Mouse (Mus musculus): Measurements from ENCODE around the gene Aoc1. TPM values are rescaled to one million over a fixed set of nuclear protein-coding genes. Genes with fewer than 3 reads are reported as not detected.

The Aoc1 gene
- polyA plus RNA-seq, 1 experiment: 11.7 TPM

GRCm38 (mm10) chr6:48913587-48913986 is 40.9 kb downstream of the Aoc1 start:
- no peak for DNase-seq

GRCm38 (mm10) chr6:48929595-48929994 is 56.9 kb downstream of the Aoc1 start, which contains the start of gene 1600015I10Rik:
TSS of gene 1600015I10Rik (plus strand) at chr6:48929895.
- Histone ChIP-seq H3K27me3 (ENCODE audit: control insufficient read depth, insufficient read depth, low read length) (no peaks in the 10 kb centered on the region), H3K36me3 (ENCODE audit: control insufficient read depth, insufficient read depth, low read length) (no peaks in the 10 kb centered on the region), H3K27ac (ENCODE audit: control insufficient read depth, insufficient read depth, low read length) (no peak within 1 kb of the TSS), H3K4me1 (replicated peaks; ENCODE audit: control insufficient read depth, insufficient read depth, low read length) (no peaks in the 10 kb centered on the region), H3K4me3 (ENCODE audit: control insufficient read depth, insufficient read depth, low read length) (no peak within 1 kb of the TSS)
- TF ChIP-seq CTCF (IDR thresholded peaks at IDR 0.05; ENCODE audit: borderline replicate concordance, control insufficient read depth, extremely low read depth, insufficient read depth, low read length, poor library complexity) (no peak), POLR2A (IDR thresholded peaks at IDR 0.05; ENCODE audit: control insufficient read depth, extremely low read depth, insufficient read depth, low read length, poor library complexity) (no peak)
- 94% methylated on average over 5 of the region's 5 CpGs for WGBS
- no peak for DNase-seq

More at GRCm38 (mm10) chr6:48913587-48913986, 40.9 kb downstream of the Aoc1 start:
- H3K27me3 ChIP-seq (ENCODE audit: control insufficient read depth, insufficient read depth, low read length): no peaks in the 10 kb centered on the region
- H3K4me1 ChIP-seq (replicated peaks; ENCODE audit: control insufficient read depth, insufficient read depth, low read length): no peaks in the 10 kb centered on the region
- no peaks in the 10 kb centered on the region for H3K36me3 ChIP-seq (ENCODE audit: control insufficient read depth, insufficient read depth, low read length)
- no peak for TF ChIP-seq POLR2A (IDR thresholded peaks at IDR 0.05; ENCODE audit: control insufficient read depth, extremely low read depth, insufficient read depth, low read length, poor library complexity)
- TF ChIP-seq CTCF (IDR thresholded peaks at IDR 0.05; ENCODE audit: borderline replicate concordance, control insufficient read depth, extremely low read depth, insufficient read depth, low read length, poor library complexity): no peak
- H3K4me3 ChIP-seq (ENCODE audit: control insufficient read depth, insufficient read depth, low read length): no peak overlapping the region
- WGBS: 97% methylated on average over 2 of the region's 2 CpGs
- no peak overlapping the region for H3K27ac ChIP-seq (ENCODE audit: control insufficient read depth, insufficient read depth, low read length)

- TF ChIP-seq CTCF (IDR thresholded peaks at IDR 0.05; ENCODE audit: borderline replicate concordance, control insufficient read depth, extremely low read depth, insufficient read depth, low read length, poor library complexity): no peak
- no peak for TF ChIP-seq POLR2A (IDR thresholded peaks at IDR 0.05; ENCODE audit: control insufficient read depth, extremely low read depth, insufficient read depth, low read length, poor library complexity)
- Histone ChIP-seq H3K36me3 (ENCODE audit: control insufficient read depth, insufficient read depth, low read length) (no peaks in the 10 kb centered on the region), H3K4me3 (ENCODE audit: control insufficient read depth, insufficient read depth, low read length) (no peak overlapping the region), H3K27ac (ENCODE audit: control insufficient read depth, insufficient read depth, low read length) (no peak overlapping the region), H3K27me3 (ENCODE audit: control insufficient read depth, insufficient read depth, low read length) (no peaks in the 10 kb centered on the region), H3K4me1 (replicated peaks; ENCODE audit: control insufficient read depth, insufficient read depth, low read length) (no peaks in the 10 kb centered on the region)
- no peak for DNase-seq
- WGBS: 78% methylated on average over 2 of the region's 2 CpGs
These were observed 76.9 kb downstream of the Aoc1 start for GRCm38 (mm10) chr6:48949596-48949995.

GRCm38 (mm10) chr6:48950676-48951075 is 78.0 kb downstream of the Aoc1 start:
- no peak overlapping the region for H3K4me3 ChIP-seq (ENCODE audit: control insufficient read depth, insufficient read depth, low read length)
- DNase-seq: no peak
- H3K36me3 ChIP-seq (ENCODE audit: control insufficient read depth, insufficient read depth, low read length): no peaks in the 10 kb centered on the region
- H3K27ac ChIP-seq (ENCODE audit: control insufficient read depth, insufficient read depth, low read length): no peak overlapping the region
- no peak for TF ChIP-seq CTCF (IDR thresholded peaks at IDR 0.05; ENCODE audit: borderline replicate concordance, control insufficient read depth, extremely low read depth, insufficient read depth, low read length, poor library complexity)
- TF ChIP-seq POLR2A (IDR thresholded peaks at IDR 0.05; ENCODE audit: control insufficient read depth, extremely low read depth, insufficient read depth, low read length, poor library complexity): no peak
- 94% methylated on average over 5 of the region's 5 CpGs for WGBS
- no peaks in the 10 kb centered on the region for H3K27me3 ChIP-seq (ENCODE audit: control insufficient read depth, insufficient read depth, low read length)
- no peaks in the 10 kb centered on the region for H3K4me1 ChIP-seq (replicated peaks; ENCODE audit: control insufficient read depth, insufficient read depth, low read length)

GRCm38 (mm10) chr6:48951630-48952029 is 78.9 kb downstream of the Aoc1 start:
- Histone ChIP-seq H3K36me3 (ENCODE audit: control insufficient read depth, insufficient read depth, low read length) (no peaks in the 10 kb centered on the region), H3K4me1 (replicated peaks; ENCODE audit: control insufficient read depth, insufficient read depth, low read length) (no peaks in the 10 kb centered on the region), H3K27ac (ENCODE audit: control insufficient read depth, insufficient read depth, low read length) (no peak overlapping the region), H3K27me3 (ENCODE audit: control insufficient read depth, insufficient read depth, low read length) (no peaks in the 10 kb centered on the region), H3K4me3 (ENCODE audit: control insufficient read depth, insufficient read depth, low read length) (no peak overlapping the region)
- no peak for DNase-seq
- WGBS: 44% methylated on average over 6 of the region's 6 CpGs
- TF ChIP-seq POLR2A (IDR thresholded peaks at IDR 0.05; ENCODE audit: control insufficient read depth, extremely low read depth, insufficient read depth, low read length, poor library complexity) (no peak), CTCF (IDR thresholded peaks at IDR 0.05; ENCODE audit: borderline replicate concordance, control insufficient read depth, extremely low read depth, insufficient read depth, low read length, poor library complexity) (no peak)

- H3K4me3 ChIP-seq (ENCODE audit: control insufficient read depth, insufficient read depth, low read length): no peak overlapping the region
- WGBS: 93% methylated on average over 5 of the region's 5 CpGs
These were observed 80.5 kb downstream of the Aoc1 start for GRCm38 (mm10) chr6:48953220-48953619.

GRCm38 (mm10) chr6:48954211-48954610 is 81.5 kb downstream of the Aoc1 start:
- no peaks in the 10 kb centered on the region for H3K4me1 ChIP-seq (replicated peaks; ENCODE audit: control insufficient read depth, insufficient read depth, low read length)
- H3K27ac ChIP-seq (ENCODE audit: control insufficient read depth, insufficient read depth, low read length): no peak overlapping the region
- H3K27me3 ChIP-seq (ENCODE audit: control insufficient read depth, insufficient read depth, low read length): no peaks in the 10 kb centered on the region
- H3K4me3 ChIP-seq (ENCODE audit: control insufficient read depth, insufficient read depth, low read length): no peak overlapping the region
- no peaks in the 10 kb centered on the region for H3K36me3 ChIP-seq (ENCODE audit: control insufficient read depth, insufficient read depth, low read length)
- TF ChIP-seq CTCF (IDR thresholded peaks at IDR 0.05; ENCODE audit: borderline replicate concordance, control insufficient read depth, extremely low read depth, insufficient read depth, low read length, poor library complexity) (no peak), POLR2A (IDR thresholded peaks at IDR 0.05; ENCODE audit: control insufficient read depth, extremely low read depth, insufficient read depth, low read length, poor library complexity) (no peak)
- no peak for DNase-seq
- 93% methylated on average over 5 of the region's 5 CpGs for WGBS

More at GRCm38 (mm10) chr6:48953220-48953619, 80.5 kb downstream of the Aoc1 start:
- DNase-seq: no peak
- Histone ChIP-seq H3K36me3 (ENCODE audit: control insufficient read depth, insufficient read depth, low read length) (no peaks in the 10 kb centered on the region), H3K27ac (ENCODE audit: control insufficient read depth, insufficient read depth, low read length) (no peak overlapping the region), H3K27me3 (ENCODE audit: control insufficient read depth, insufficient read depth, low read length) (no peaks in the 10 kb centered on the region), H3K4me1 (replicated peaks; ENCODE audit: control insufficient read depth, insufficient read depth, low read length) (no peaks in the 10 kb centered on the region)
- TF ChIP-seq POLR2A (IDR thresholded peaks at IDR 0.05; ENCODE audit: control insufficient read depth, extremely low read depth, insufficient read depth, low read length, poor library complexity): no peak
- TF ChIP-seq CTCF (IDR thresholded peaks at IDR 0.05; ENCODE audit: borderline replicate concordance, control insufficient read depth, extremely low read depth, insufficient read depth, low read length, poor library complexity): no peak
